ENCODE assay signal across 7 mouse cellular contexts in genomic region chr7:28372251-28373108, GRCm38 (mm10). TPM values are rescaled to one million over a fixed set of nuclear protein-coding genes. Genes with fewer than 3 reads are reported as not detected.
DNase-seq lines count a peak whose midpoint lies in the region; ATAC-seq lines count a peak whose summit lies in the region.

Gene Plekhg2 (minus strand): TSS chr7:28372599.

- intact Hi-C loops in left cerebral cortex, postnatal 36 days (cut with DNase I): loop anchor here (1.0 kb wide), 1 partner anchor 14 kb away; no protein-coding TSS in a partner anchor

- H3K27me3 ChIP-seq in intestine, embryonic 16.5 days (replicated peaks; ENCODE audit: control insufficient read depth, insufficient read depth, low read length): no peaks in the 10 kb centered on the region
- H3K27me3 ChIP-seq in midbrain, embryonic 11.5 days (ENCODE audit: control insufficient read depth, insufficient read depth, low read length): peaks cover 2% of the 10 kb centered on the region; the same call in 1 of the 2 replicates

- H3K36me3 ChIP-seq in intestine, embryonic 16.5 days (ENCODE audit: control insufficient read depth, insufficient read depth, low read length): peaks cover 5% of the 10 kb centered on the region
- H3K36me3 ChIP-seq in midbrain, embryonic 11.5 days (ENCODE audit: control insufficient read depth, insufficient read depth, low read length): peaks cover 15% of the 10 kb centered on the region

- H3K9ac ChIP-seq in intestine, embryonic 16.5 days (ENCODE audit: low read depth, low read length): peak within 1 kb of the TSS; percentile 95
- H3K9ac ChIP-seq in midbrain, embryonic 11.5 days (ENCODE audit: low read length): peak within 1 kb of the TSS; percentile 91

- under 1% methylated on average over 66 of the region's 66 CpGs for WGBS in intestine, embryonic 16.5 days
- under 1% methylated on average over 64 of the region's 66 CpGs for WGBS in midbrain, embryonic 11.5 days

- peak within 1 kb of the TSS; percentile 95 for H3K27ac ChIP-seq in intestine, embryonic 16.5 days (ENCODE audit: low read length)
- peak within 1 kb of the TSS; percentile 82 for H3K27ac ChIP-seq in midbrain, embryonic 11.5 days (ENCODE audit: low read depth, low read length)

- H3K4me3 ChIP-seq in intestine, embryonic 16.5 days (ENCODE audit: low read length): peak within 1 kb of the TSS; percentile 83
- peak within 1 kb of the TSS; percentile 85 for H3K4me3 ChIP-seq in midbrain, embryonic 11.5 days (ENCODE audit: low read depth, low read length)

- H3K4me2 ChIP-seq in intestine, embryonic 16.5 days (ENCODE audit: low read depth, low read length): peak within 1 kb of the TSS; percentile 88
- peak within 1 kb of the TSS; percentile 89 for H3K4me2 ChIP-seq in midbrain, embryonic 11.5 days

- no peaks in the 10 kb centered on the region for H3K9me3 ChIP-seq in intestine, embryonic 16.5 days (ENCODE audit: control insufficient read depth, low read length)
- H3K9me3 ChIP-seq in midbrain, embryonic 11.5 days (ENCODE audit: control insufficient read depth, low read length): no peaks in the 10 kb centered on the region

- DNase-seq in adrenal gland, adult 8-10 months: peak; percentile 98
- DNase-seq in embryo, embryonic 9.5 days (ENCODE audit: extremely low spot score): peak; percentile 99
- DNase-seq in gastrocnemius, postnatal 4 days (ENCODE audit: low spot score in 2 of 2): peak; percentile 94 to 96
- DNase-seq in left cerebral cortex, postnatal 36 days (ENCODE audit: low spot score in 2 of 2): peak; percentile 91 to 97
- peak; percentile 100 for DNase-seq in midbrain, embryonic 11.5 days (ENCODE audit: low spot score, missing footprints)
- peak; percentile 100 for DNase-seq in skeletal muscle tissue, adult 2 months (ENCODE audit: low read depth, low spot score)

- ATAC-seq in intestine, embryonic 16.5 days: peak; percentile 83
- ATAC-seq in midbrain, embryonic 11.5 days (ENCODE audit: low FRiP score): peak; percentile 87

- H3K4me1 ChIP-seq in intestine, embryonic 16.5 days (ENCODE audit: control insufficient read depth, insufficient read depth, low read length): peaks cover 30% of the 10 kb centered on the region
- peaks cover 25% of the 10 kb centered on the region for H3K4me1 ChIP-seq in midbrain, embryonic 11.5 days (ENCODE audit: control insufficient read depth, insufficient read depth, low read length)

RNA-seq across cellular contexts. Expression of gene Plekhg2, which starts in this region (rescaled TPM):
- total RNA-seq in adrenal gland, adult 8-10 months (2022): 10 to 100 TPM; 13.6 to 28.9 (median 20.9) TPM
- 10 to 100 TPM; 41.9 to 42.8 TPM for total RNA-seq in gastrocnemius, postnatal 4 days (2021)
- 37.9 and 38.2 TPM in 2 replicates for polyA plus RNA-seq in intestine, embryonic 16.5 days (2015; fragmentation: Nextera tagmentation; extraction: Ambion mirVana)
- 1 to 10 TPM; 6.2 to 9.7 TPM for total RNA-seq in left cerebral cortex, postnatal 36 days (2021)
- polyA plus RNA-seq in midbrain, embryonic 11.5 days (2014; fragmentation: Nextera tagmentation; extraction: Ambion mirVana): 36.1 and 39.4 TPM in 2 replicates

Comparison
In these comparisons a context has a peak if more than half of its experiments do, and no peak if none do; other contexts are left out.
1. Peak in every context shown above with its lines: DNase-seq, ATAC-seq, H3K4me3 ChIP-seq and H3K27ac ChIP-seq.